Mouse (Mus musculus) ES-CJ7 (cell line): ENCODE measurements around the gene Hdac9.

Experiments
- DNase-seq: peaks from one replicate; pipeline ENCODE4 v3.0.0; 2011; ENCODE audit warnings: low read depth, low spot score

Hdac9 gene

GRCm38 (mm10) chr12:34231621-34232150, 685.2 kb downstream of the Hdac9 start:
- no peak for DNase-seq

- DNase-seq: no peak
These were observed 692.4 kb downstream of the Hdac9 start for GRCm38 (mm10) chr12:34224505-34224904.

- no peak for DNase-seq
These were observed 695.9 kb downstream of the Hdac9 start for GRCm38 (mm10) chr12:34221014-34221413.

GRCm38 (mm10) chr12:34220051-34220926, 696.6 kb downstream of the Hdac9 start:
- DNase-seq: peak; percentile 59

- DNase-seq: no peak
These were observed 698.3 kb downstream of the Hdac9 start for GRCm38 (mm10) chr12:34218561-34218960.

- no peak for DNase-seq
These were observed 701.6 kb downstream of the Hdac9 start for GRCm38 (mm10) chr12:34215023-34216020.

GRCm38 (mm10) chr12:34212162-34212561, 704.7 kb downstream of the Hdac9 start:
- DNase-seq: no peak

GRCm38 (mm10) chr12:34201471-34201870, 715.4 kb downstream of the Hdac9 start:
- DNase-seq: no peak

GRCm38 (mm10) chr12:34200030-34200446, 716.9 kb downstream of the Hdac9 start:
- no peak for DNase-seq

- no peak for DNase-seq
These were observed 721.6 kb downstream of the Hdac9 start for GRCm38 (mm10) chr12:34195155-34195828.

- no peak for DNase-seq
These were observed 722.8 kb downstream of the Hdac9 start for GRCm38 (mm10) chr12:34194116-34194515.

- DNase-seq: no peak
These were observed 725.6 kb downstream of the Hdac9 start for GRCm38 (mm10) chr12:34191246-34191645.

GRCm38 (mm10) chr12:34178931-34179330, 738.0 kb downstream of the Hdac9 start:
- DNase-seq: no peak

- no peak for DNase-seq
These were observed 740.1 kb downstream of the Hdac9 start for GRCm38 (mm10) chr12:34176790-34177189.

GRCm38 (mm10) chr12:34173036-34173435, 743.9 kb downstream of the Hdac9 start:
- DNase-seq: no peak

GRCm38 (mm10) chr12:34170601-34171000, 746.3 kb downstream of the Hdac9 start:
- no peak for DNase-seq

GRCm38 (mm10) chr12:34165674-34166073, 751.2 kb downstream of the Hdac9 start:
- DNase-seq: no peak

GRCm38 (mm10) chr12:34156301-34156700, 760.6 kb downstream of the Hdac9 start:
- DNase-seq: no peak

GRCm38 (mm10) chr12:34155740-34156139, 761.2 kb downstream of the Hdac9 start:
- no peak for DNase-seq

GRCm38 (mm10) chr12:34154757-34155156, 762.1 kb downstream of the Hdac9 start:
- no peak for DNase-seq

- no peak for DNase-seq
These were observed 765.6 kb downstream of the Hdac9 start for GRCm38 (mm10) chr12:34151336-34151735.
